Mouse (Mus musculus) kidney, postnatal 0 days (tissue): ENCODE data around the gene Gucd1. TPM values are rescaled to one million over a fixed set of nuclear protein-coding genes. Genes with fewer than 3 reads are reported as not detected.
"Not testable (repeated sequence)": the region's sequence is repeated elsewhere in the genome, so short reads cannot be mapped to it uniquely, and the experiment has no call there.

Source experiments
- ATAC-seq: fragments of 200-750 bp; cut with Nextera tagmentation; replicated peaks from 2 replicates; pipeline ENCODE4 v1.8.0; 2017; ENCODE audit warnings: low read depth, moderate number of reproducible peaks, moderate TSS enrichment, moderate library complexity; ENCODE audit not compliant: low FRiP score
- DNase-seq: peaks from one replicate; pipeline ENCODE4 v3.0.0-alpha.2; 2016; ENCODE audit warnings: low spot score
- H3K27ac ChIP-seq: fragments of 300-500 bp; sonication (generic); 2 replicates; pipeline ENCODE4 v1.5.1; 2014; ENCODE audit warnings: mild to moderate bottlenecking
- H3K27me3 ChIP-seq: fragments of 300-500 bp; sonication (generic); 2 replicates; pipeline ENCODE4 v1.6.1; 2014; ENCODE audit warnings: low read length, mixed read lengths; ENCODE audit not compliant: insufficient read depth
- H3K36me3 ChIP-seq: fragments of 300-500 bp; sonication (generic); 2 replicates; pipeline ENCODE4 v1.6.1; 2014; ENCODE audit warnings: low read length, mixed read lengths; ENCODE audit not compliant: insufficient read depth
- H3K4me1 ChIP-seq: fragments of 300-500 bp; sonication (generic); replicated peaks from 2 replicates; pipeline ENCODE4 v1.6.1; 2014; ENCODE audit warnings: antibody characterized with exemption, low read length, mixed read lengths; ENCODE audit not compliant: insufficient read depth
- H3K4me2 ChIP-seq: fragments of 300-500 bp; sonication (generic); 2 replicates; pipeline ENCODE4 v1.6.1; 2014; ENCODE audit warnings: mild to moderate bottlenecking, low read length, moderate library complexity, mixed read lengths
- H3K4me3 ChIP-seq: fragments of 300-500 bp; sonication (generic); replicated peaks from 2 replicates; pipeline ENCODE4 v1.5.1; 2014; ENCODE audit warnings: low read depth, low read length
- H3K9ac ChIP-seq: fragments of 300-500 bp; sonication (generic); 2 replicates; pipeline ENCODE4 v1.6.1; 2014; ENCODE audit warnings: low read depth, low read length
- H3K9me3 ChIP-seq: fragments of 300-500 bp; sonication (generic); replicated peaks from 2 replicates; pipeline ENCODE4 v1.6.1; 2016; ENCODE audit warnings: low read length, inconsistent platforms, mixed read lengths
- CTCF ChIP-seq: IDR thresholded peaks from 2 replicates; pipeline ENCODE4 v1.5.1; 2016; ENCODE audit warnings: antibody characterized with exemption, low read depth, mild to moderate bottlenecking, moderate library complexity
- WGBS: fragments of 180-500 bp; shearing (Covaris S2); extraction: QIAGEN DNeasy Blood & Tissue Kit; methylation state at CpG from one replicate; pipeline ENCODE4 v1.1.7; 2014; 5-methylcytosine and 5-hydroxymethylcytosine counted together
- polyA plus RNA-seq: library from polyadenylated mRNA; unstranded; fragments of >200 nt; fragmentation: Nextera tagmentation; extraction: Ambion mirVana; gene quantifications from 2 replicates; pipeline ENCODE4 v1.2.1, GENCODE M21; 2015

Gucd1 gene
- polyA plus RNA-seq, 1 experiment from 2014 or later, result 51.9 TPM

DNA sequence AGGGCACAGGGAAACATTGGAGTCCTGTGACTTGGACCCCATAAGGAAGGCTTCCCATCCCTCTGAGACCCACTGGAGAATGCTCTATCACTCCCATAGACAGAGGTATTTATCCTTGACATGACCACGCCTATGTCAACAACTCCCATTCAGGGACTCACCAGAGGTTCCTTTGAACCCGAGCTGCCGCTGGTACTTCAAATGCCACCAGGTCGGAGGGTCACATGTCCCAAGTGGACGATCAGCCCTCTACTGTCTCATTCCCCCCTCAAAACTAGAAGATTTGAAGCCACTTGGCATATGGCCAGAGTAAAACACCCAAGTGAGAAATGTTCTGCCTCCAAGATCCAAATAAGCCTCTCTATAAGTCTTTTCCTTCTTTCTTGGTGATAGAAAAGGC is 43.2 kb downstream of the Gucd1 start:
- DNase-seq, result peak; percentile 19
- no peak for TF ChIP-seq CTCF
- H3K9ac ChIP-seq, result no peak overlapping the region
- H3K9me3 ChIP-seq, result no peaks in the 10 kb centered on the region
- H3K4me2 ChIP-seq, result no peak overlapping the region
- H3K36me3 ChIP-seq, result no peaks in the 10 kb centered on the region
- 16% methylated on average over 5 of the region's 5 CpGs for WGBS
- H3K27ac ChIP-seq, result peak overlapping the region; percentile 51; the same call in 1 of the 2 replicates
- H3K4me1 ChIP-seq, result no peaks in the 10 kb centered on the region; the same call in none of the 2 replicates
- no peak for ATAC-seq
- no peak overlapping the region for H3K4me3 ChIP-seq
- H3K27me3 ChIP-seq, result no peaks in the 10 kb centered on the region

DNA sequence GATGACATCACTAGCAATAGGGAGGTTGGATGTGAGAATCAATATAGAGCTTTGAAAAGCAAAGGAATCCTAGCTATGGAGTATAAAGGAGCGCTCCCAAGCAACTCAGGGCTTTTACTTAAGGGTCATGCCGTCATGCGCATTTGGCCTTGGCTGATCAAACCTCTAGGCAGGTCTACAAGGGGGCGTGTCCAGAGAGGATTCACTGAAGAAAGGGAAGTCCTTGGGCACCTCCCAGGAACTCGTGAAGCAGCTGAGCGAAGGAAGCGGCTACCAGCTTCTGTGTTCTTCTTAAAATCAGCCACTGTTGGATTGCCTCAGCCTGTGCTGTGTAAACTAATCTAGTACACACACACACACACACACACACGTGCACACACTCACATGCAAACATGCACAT is 44.4 kb downstream of the Gucd1 start:
- H3K36me3 ChIP-seq, result no peaks in the 10 kb centered on the region
- H3K4me2 ChIP-seq, result no peak overlapping the region
- TF ChIP-seq CTCF, result no peak
- 73% methylated on average over 8 of the region's 8 CpGs for WGBS
- no peak overlapping the region for H3K4me3 ChIP-seq
- no peaks in the 10 kb centered on the region; the same call in none of the 2 replicates for H3K4me1 ChIP-seq
- DNase-seq, result no peak
- ATAC-seq, result no peak
- no peak overlapping the region for H3K9ac ChIP-seq
- no peak overlapping the region for H3K27ac ChIP-seq
- no peaks in the 10 kb centered on the region for H3K9me3 ChIP-seq
- H3K27me3 ChIP-seq, result no peaks in the 10 kb centered on the region

DNA sequence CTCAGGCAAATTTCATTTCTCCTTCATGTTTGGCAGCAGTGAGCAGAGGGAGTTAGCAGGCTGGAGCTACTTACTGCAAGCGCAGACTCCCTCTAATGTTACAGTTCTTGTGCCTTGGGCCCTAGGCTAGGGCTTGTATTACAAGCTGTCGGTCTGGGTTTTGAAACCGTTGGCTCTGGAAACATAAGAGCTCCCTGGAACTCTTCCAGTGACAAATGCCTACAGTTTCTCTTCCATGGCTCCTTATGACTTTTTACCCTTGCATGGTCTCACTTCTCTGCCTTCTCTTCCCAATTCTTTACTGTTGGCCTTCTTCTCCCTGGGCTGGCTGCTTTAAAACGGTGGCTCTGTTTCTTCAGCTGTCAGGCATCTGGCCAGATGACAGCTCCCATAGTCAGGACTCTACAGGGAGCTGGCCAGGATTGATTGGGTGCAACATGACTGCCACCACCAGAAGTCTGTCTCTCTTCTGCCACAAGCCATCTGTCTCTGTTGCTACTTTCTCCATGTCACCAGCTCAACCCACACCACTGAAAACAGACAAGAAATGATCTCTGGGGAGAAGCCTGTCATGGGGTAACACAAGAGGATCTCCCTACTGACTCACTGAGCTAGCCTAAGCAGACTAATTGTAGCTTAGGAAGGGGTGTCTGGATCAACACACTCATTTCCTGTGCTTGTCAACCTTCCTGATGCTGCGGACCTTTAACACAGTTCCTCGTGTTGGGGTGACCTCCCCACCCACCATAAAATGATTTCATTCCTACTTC is 51.8 kb downstream of the Gucd1 start:
- no peaks in the 10 kb centered on the region for H3K9me3 ChIP-seq
- H3K4me1 ChIP-seq, result peaks cover 8% of the 10 kb centered on the region; the same call in 1 of the 2 replicates
- 25% methylated on average over 6 of the region's 6 CpGs for WGBS
- H3K27me3 ChIP-seq, result no peaks in the 10 kb centered on the region
- TF ChIP-seq CTCF, result no peak
- no peak overlapping the region for H3K4me3 ChIP-seq
- no peak overlapping the region for H3K9ac ChIP-seq
- peak; percentile 80 for DNase-seq
- no peaks in the 10 kb centered on the region for H3K36me3 ChIP-seq
- no peak overlapping the region for H3K4me2 ChIP-seq
- no peak for ATAC-seq
- H3K27ac ChIP-seq, result peak overlapping the region; percentile 54

DNA sequence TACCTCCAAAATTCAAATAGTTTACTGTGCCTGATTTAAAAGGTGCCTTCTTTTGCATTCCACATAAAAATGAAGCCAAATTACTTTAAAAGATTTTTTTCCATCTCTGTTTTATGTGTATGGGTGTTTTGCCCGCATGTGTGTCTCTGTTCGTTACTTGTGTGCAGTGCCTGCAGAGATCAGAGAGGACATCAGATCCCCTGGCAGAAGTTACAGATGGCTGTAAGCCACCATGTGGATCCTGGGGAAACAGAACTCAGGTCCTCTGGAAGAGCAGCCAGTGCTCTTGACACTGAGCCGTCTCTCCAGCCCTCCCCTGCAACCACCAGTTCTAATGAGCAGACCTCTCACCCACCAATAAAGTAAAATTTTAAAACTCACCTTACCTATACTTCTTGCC is 55.0 kb downstream of the Gucd1 start:
- no peak for DNase-seq
- Histone ChIP-seq H3K4me3 (no peak overlapping the region), H3K9ac (no peak overlapping the region), H3K4me2 (no peak overlapping the region), H3K27me3 (no peaks in the 10 kb centered on the region), H3K9me3 (no peaks in the 10 kb centered on the region), H3K27ac (no peak overlapping the region), H3K4me1 (peaks cover 8% of the 10 kb centered on the region; the same call in 1 of the 2 replicates), H3K36me3 (no peaks in the 10 kb centered on the region)
- no peak for ATAC-seq
- TF ChIP-seq CTCF, result no peak
- WGBS, result 82% methylated on average over 3 of the region's 3 CpGs

DNA sequence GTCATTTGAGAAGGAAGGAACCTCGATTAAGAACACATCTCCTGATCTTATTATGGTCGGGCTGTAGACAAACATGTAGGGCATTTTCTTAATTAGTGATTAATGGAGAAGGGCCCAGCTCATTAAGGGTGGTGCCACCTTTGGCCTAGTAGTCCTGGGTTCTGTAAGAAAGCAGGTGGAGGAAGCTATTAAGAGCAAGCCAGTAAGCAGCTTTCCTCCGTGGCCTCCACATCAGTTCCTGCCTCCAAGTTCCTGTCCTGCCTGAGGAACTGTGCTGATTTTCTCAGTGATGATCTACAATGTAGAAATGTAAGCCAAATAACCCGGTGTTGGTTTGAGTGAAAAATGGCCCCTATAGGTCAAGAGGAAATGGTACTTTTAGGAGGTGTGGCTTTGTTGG is 59.4 kb downstream of the Gucd1 start:
- no peak overlapping the region for H3K27ac ChIP-seq
- no peaks in the 10 kb centered on the region for H3K9me3 ChIP-seq
- TF ChIP-seq CTCF, result no peak
- no peaks in the 10 kb centered on the region for H3K27me3 ChIP-seq
- DNase-seq, result no peak
- no peaks in the 10 kb centered on the region for H3K4me1 ChIP-seq
- H3K36me3 ChIP-seq, result no peaks in the 10 kb centered on the region
- H3K4me2 ChIP-seq, result no peak overlapping the region
- 56% methylated on average over 4 of the region's 4 CpGs for WGBS
- no peak overlapping the region for H3K4me3 ChIP-seq
- no peak overlapping the region for H3K9ac ChIP-seq
- ATAC-seq, result no peak

DNA sequence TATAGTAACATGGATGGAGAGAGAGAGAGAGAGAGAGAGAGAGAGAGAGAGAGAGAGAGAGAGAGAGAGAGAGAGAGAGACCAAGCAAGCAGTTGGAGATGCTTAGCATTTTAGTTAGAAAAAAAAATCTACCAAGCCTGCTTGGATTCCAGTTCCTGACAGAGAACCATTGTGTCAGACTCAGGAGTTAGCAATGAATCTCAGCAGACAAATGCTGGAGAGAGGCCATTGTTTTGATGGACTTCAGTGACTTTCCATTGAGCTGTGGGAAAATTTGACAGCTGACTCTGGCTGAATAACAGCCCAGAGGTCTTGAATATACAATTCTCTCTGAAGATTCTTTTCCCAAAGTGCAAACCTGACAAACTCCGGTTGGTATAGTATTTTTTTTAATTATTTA is 59.9 kb downstream of the Gucd1 start:
- no peak overlapping the region for H3K9ac ChIP-seq
- H3K27me3 ChIP-seq, result no peaks in the 10 kb centered on the region
- H3K4me3 ChIP-seq, result no peak overlapping the region
- no peak for DNase-seq
- H3K4me1 ChIP-seq, result no peaks in the 10 kb centered on the region
- H3K9me3 ChIP-seq, result no peaks in the 10 kb centered on the region
- WGBS, result 34% methylated on average over 1 of the region's 1 CpGs
- no peak for ATAC-seq
- H3K27ac ChIP-seq, result no peak overlapping the region
- H3K4me2 ChIP-seq, result no peak overlapping the region
- H3K36me3 ChIP-seq, result no peaks in the 10 kb centered on the region
- TF ChIP-seq CTCF, result no peak

DNA sequence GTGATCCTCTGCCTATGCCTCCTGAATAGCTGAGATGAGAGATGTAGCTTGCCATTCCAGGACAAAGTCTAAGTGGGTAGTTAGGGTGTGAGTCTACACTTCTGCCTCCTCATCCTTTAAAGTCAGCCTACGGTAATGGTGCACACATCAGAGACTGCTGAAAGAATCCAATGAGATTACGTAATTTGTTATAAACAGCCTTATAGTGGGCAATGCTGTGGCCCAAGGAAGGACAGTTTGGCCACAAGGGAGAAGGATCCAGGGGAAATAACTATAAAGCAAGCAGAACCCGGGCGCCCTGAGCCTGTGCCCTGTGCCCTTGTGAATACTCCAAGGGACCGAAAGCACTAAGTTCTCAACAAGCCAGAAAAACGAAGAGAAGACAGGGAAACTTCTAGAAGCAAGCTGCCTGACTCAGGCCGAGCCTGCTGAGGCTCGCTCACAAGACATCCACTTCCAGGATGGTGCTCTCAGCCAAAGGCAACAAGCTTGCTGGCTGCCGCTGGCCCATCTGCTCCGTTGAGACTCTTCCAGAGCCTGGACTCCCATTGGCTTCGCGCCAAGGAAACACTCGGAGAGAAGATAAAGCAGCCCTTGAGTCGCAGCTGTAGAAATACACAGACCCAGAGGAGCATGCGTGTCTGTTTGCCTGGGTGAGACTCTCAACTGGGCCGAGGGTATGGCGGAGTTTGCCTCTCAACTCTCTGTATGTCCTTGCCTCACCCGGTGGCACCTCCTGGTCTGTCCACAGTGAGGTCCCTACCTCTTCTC is 61.5 kb downstream of the Gucd1 start:
- 59% methylated on average over 11 of the region's 18 CpGs for WGBS
- not testable (repeated sequence) for H3K4me1 ChIP-seq, DNase-seq, H3K4me3 ChIP-seq, ATAC-seq, H3K27me3 ChIP-seq, H3K9ac ChIP-seq, H3K36me3 ChIP-seq, H3K4me2 ChIP-seq, H3K9me3 ChIP-seq
- peak overlapping the region; percentile 28; the same call in 1 of the 2 replicates for H3K27ac ChIP-seq
